Mouse (Mus musculus): ENCODE measurements around the gene Fam219b.

DNA sequence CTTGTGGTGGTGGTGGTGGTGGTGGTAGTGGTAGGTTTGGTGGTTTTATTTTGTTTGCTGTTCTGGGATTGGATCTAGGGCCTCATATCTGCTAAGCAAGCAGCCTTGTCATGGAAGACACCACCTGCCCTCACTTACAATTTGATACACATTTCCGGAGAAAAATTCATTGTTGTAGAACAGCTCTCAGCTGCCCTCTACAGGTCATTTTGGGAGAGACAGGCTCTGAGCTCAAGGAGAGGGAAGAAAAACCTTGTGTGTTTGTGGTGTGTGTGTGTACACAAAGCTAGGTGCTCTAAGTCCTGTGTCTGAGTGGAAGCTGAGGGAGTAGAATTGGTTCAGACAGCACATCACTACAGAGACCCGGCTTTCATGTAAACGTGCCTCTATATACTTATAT, 20.2 kb upstream of the Fam219b start:
- TF ChIP-seq CTCF (IDR thresholded peaks at IDR 0.05; ENCODE audit: insufficient read depth, low read depth, low read length) (no peak), POLR2A (IDR thresholded peaks at IDR 0.05; ENCODE audit: insufficient read depth, low read depth, low read length) (no peak)

Data from olfactory bulb, adult 2 months (tissue).